Mouse (Mus musculus): Measurements from ENCODE around the gene Tmem44.

GRCm38 (mm10) chr16:30520361-30520823 is 30.2 kb downstream of the Tmem44 start:
- no peak for TF ChIP-seq POLR2A (IDR thresholded peaks at IDR 0.05; ENCODE audit: borderline replicate concordance, extremely low read depth, low read depth, low read length)
- peak; percentile 68 for TF ChIP-seq CTCF (IDR thresholded peaks at IDR 0.05; ENCODE audit: insufficient read depth, low read length)

All from lung, adult 2 months (tissue).